In the genomic region with DNA sequence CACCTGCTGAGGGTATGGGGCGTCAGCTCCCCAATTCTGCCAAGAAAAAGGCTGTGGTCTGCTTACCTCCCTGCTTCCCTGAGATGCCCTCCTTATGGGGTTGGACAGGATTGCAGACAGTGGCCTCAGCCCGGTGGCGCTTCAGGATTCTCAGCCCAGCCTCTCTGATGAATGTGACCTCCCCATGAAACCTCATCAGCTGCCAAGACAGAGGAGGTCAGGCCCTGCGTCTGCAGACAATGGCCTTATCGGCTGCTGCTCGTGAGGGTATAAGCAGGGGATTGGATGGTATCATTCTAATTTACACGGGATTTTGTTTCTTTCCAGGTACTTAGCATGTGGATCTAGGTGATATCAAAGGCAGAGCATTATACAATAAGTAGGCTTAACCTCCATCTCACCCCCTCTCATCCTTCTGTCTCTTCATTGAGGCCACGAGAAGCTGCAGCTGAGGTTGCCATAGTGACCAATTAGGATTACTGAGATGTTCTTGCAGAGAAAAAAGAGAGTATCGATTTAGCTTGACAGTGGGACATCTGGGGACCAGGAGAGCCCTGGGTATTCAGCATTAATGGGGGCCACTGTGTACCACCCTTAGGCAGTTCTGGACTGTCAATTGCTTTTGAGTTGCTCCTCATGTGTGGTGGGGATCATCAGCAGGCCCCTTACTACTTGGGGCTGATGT, we compare ENCODE assay signal across 14 mouse cellular contexts.
DNase-seq lines count a peak whose midpoint lies in the region; ATAC-seq and TF ChIP-seq lines count a peak whose summit lies in the region.
"Had no signal": no experiment of that assay in that cellular context is flagged by ENCODE, and none has a peak within 500 bp of the region (broad histone marks: within the 10 kb centered on the region; RNA-seq: fewer than 3 reads in every experiment).

No protein-coding gene starts in this region.

- no peak overlapping the region for H3K4me2 ChIP-seq in embryonic facial prominence, embryonic 14.5 days (ENCODE audit: low read depth, low read length)
- no peak overlapping the region for H3K4me2 ChIP-seq in forebrain, postnatal 0 days (ENCODE audit: low read depth)
- no peak overlapping the region for H3K4me2 ChIP-seq in midbrain, embryonic 12.5 days (replicated peaks)
- H3K4me2 ChIP-seq in heart, embryonic 11.5 days, result no peak overlapping the region
- H3K4me2 ChIP-seq: heart, embryonic 15.5 days; intestine, embryonic 15.5 days; limb, embryonic 12.5 days had no signal

- no peaks in the 10 kb centered on the region for H3K27me3 ChIP-seq in embryonic facial prominence, embryonic 14.5 days (replicated peaks; ENCODE audit: control insufficient read depth, insufficient read depth, low read length)
- no peaks in the 10 kb centered on the region for H3K27me3 ChIP-seq in embryonic facial prominence, embryonic 10.5 days (replicated peaks; ENCODE audit: low read depth, poor library complexity, severe bottlenecking)
- no peaks in the 10 kb centered on the region for H3K27me3 ChIP-seq in forebrain, postnatal 0 days (ENCODE audit: insufficient read depth, low read length)
- H3K27me3 ChIP-seq in midbrain, embryonic 12.5 days, result peaks cover 11% of the 10 kb centered on the region
- peaks cover 4% of the 10 kb centered on the region; the same call in 1 of the 2 replicates for H3K27me3 ChIP-seq in heart, embryonic 11.5 days (ENCODE audit: control insufficient read depth, insufficient read depth, low read length)
- H3K27me3 ChIP-seq: heart, embryonic 15.5 days; intestine, embryonic 15.5 days had no signal

- peak; percentile 16 for DNase-seq in embryonic facial prominence, embryonic 14.5 days (ENCODE audit: low spot score)
- no peak for DNase-seq in embryonic facial prominence, embryonic 10.5 days (ENCODE audit: low spot score)
- DNase-seq in brain, embryonic 18.5 days (ENCODE audit: low read depth, low spot score), result peak; percentile 36
- DNase-seq in forebrain, postnatal 0 days, result peak; percentile 44
- DNase-seq in cerebellum, postnatal 4 days (ENCODE audit: low spot score in 2 of 2), result no peak
- DNase-seq in ovary, adult 18-20 months (ENCODE audit: low spot score), result no peak
- DNase-seq: cerebellum, adult 9-11 months; gastrocnemius, postnatal 14 days; lung, adult 18-20 months had no signal

- H3K27ac ChIP-seq in embryonic facial prominence, embryonic 14.5 days (replicated peaks; ENCODE audit: low read depth, low read length), result no peak overlapping the region
- H3K27ac ChIP-seq in embryonic facial prominence, embryonic 10.5 days (replicated peaks), result no peak overlapping the region
- H3K27ac ChIP-seq in forebrain, postnatal 0 days (ENCODE audit: low read depth, low read length), result 0 out of 2 replicates have a peak overlapping the region, but pooled peaks have one; percentile 30
- peak overlapping the region; percentile 69 for H3K27ac ChIP-seq in midbrain, embryonic 12.5 days (replicated peaks)
- H3K27ac ChIP-seq in heart, embryonic 11.5 days (ENCODE audit: low read depth, low read length), result no peak overlapping the region
- H3K27ac ChIP-seq: heart, embryonic 15.5 days; intestine, embryonic 15.5 days; limb, embryonic 12.5 days had no signal

- WGBS in embryonic facial prominence, embryonic 14.5 days, result 51% methylated on average over 9 of the region's 9 CpGs
- 50% methylated on average over 9 of the region's 9 CpGs for WGBS in embryonic facial prominence, embryonic 10.5 days
- 21% methylated on average over 9 of the region's 9 CpGs for WGBS in forebrain, postnatal 0 days
- 16% methylated on average over 9 of the region's 9 CpGs for WGBS in midbrain, embryonic 12.5 days
- 63% methylated on average over 9 of the region's 9 CpGs for WGBS in heart, embryonic 11.5 days (ENCODE audit: insufficient replicate concordance)

- TF ChIP-seq CTCF in forebrain, postnatal 0 days (IDR thresholded peaks at IDR 0.05; ENCODE audit: low read depth), result no peak

- no peak overlapping the region for H3K9ac ChIP-seq in embryonic facial prominence, embryonic 14.5 days (ENCODE audit: low read depth, low read length)
- H3K9ac ChIP-seq in forebrain, postnatal 0 days, result no peak overlapping the region
- no peak overlapping the region for H3K9ac ChIP-seq in midbrain, embryonic 12.5 days (replicated peaks)
- no peak overlapping the region for H3K9ac ChIP-seq in heart, embryonic 11.5 days (ENCODE audit: low read depth, low read length)
- H3K9ac ChIP-seq: heart, embryonic 15.5 days; intestine, embryonic 15.5 days; limb, embryonic 12.5 days had no signal

- H3K9me3 ChIP-seq in embryonic facial prominence, embryonic 14.5 days (ENCODE audit: control insufficient read depth, low read length), result no peaks in the 10 kb centered on the region
- no peaks in the 10 kb centered on the region for H3K9me3 ChIP-seq in embryonic facial prominence, embryonic 10.5 days
- H3K9me3 ChIP-seq in forebrain, postnatal 0 days (ENCODE audit: low read length), result no peaks in the 10 kb centered on the region
- H3K9me3 ChIP-seq in midbrain, embryonic 12.5 days, result no peaks in the 10 kb centered on the region
- H3K9me3 ChIP-seq in heart, embryonic 11.5 days (replicated peaks; ENCODE audit: control insufficient read depth, low read length), result no peaks in the 10 kb centered on the region
- H3K9me3 ChIP-seq: heart, embryonic 15.5 days; intestine, embryonic 15.5 days; limb, embryonic 12.5 days had no signal

- peak; percentile 30; the same call in 1 of the 2 replicates for ATAC-seq in embryonic facial prominence, embryonic 14.5 days (ENCODE audit: low read depth)
- ATAC-seq in forebrain, postnatal 0 days, result peak; percentile 62
- peak; percentile 23; the same call in 1 of the 2 replicates for ATAC-seq in midbrain, embryonic 12.5 days (ENCODE audit: low FRiP score, low read depth)
- no peak for ATAC-seq in heart, embryonic 11.5 days (replicated peaks; ENCODE audit: insufficient number of reproducible peaks, low FRiP score, low TSS enrichment)
- ATAC-seq: intestine, embryonic 15.5 days had no signal

- no peaks in the 10 kb centered on the region for H3K4me1 ChIP-seq in embryonic facial prominence, embryonic 14.5 days (ENCODE audit: control insufficient read depth, insufficient read depth, low read length)
- H3K4me1 ChIP-seq in embryonic facial prominence, embryonic 10.5 days, result peaks cover 16% of the 10 kb centered on the region
- H3K4me1 ChIP-seq in forebrain, postnatal 0 days (ENCODE audit: insufficient read depth), result peaks cover 15% of the 10 kb centered on the region
- H3K4me1 ChIP-seq in midbrain, embryonic 12.5 days, result peaks cover 26% of the 10 kb centered on the region
- H3K4me1 ChIP-seq in heart, embryonic 11.5 days (ENCODE audit: control insufficient read depth, insufficient read depth, low read length), result no peaks in the 10 kb centered on the region
- H3K4me1 ChIP-seq: heart, embryonic 15.5 days; intestine, embryonic 15.5 days; limb, embryonic 12.5 days had no signal

- H3K4me3 ChIP-seq in embryonic facial prominence, embryonic 14.5 days (ENCODE audit: low read depth, low read length), result no peak overlapping the region
- no peak overlapping the region for H3K4me3 ChIP-seq in embryonic facial prominence, embryonic 10.5 days
- no peak overlapping the region for H3K4me3 ChIP-seq in forebrain, postnatal 0 days (ENCODE audit: low read depth, low read length)
- H3K4me3 ChIP-seq in midbrain, embryonic 12.5 days, result no peak overlapping the region
- no peak overlapping the region for H3K4me3 ChIP-seq in heart, embryonic 11.5 days (ENCODE audit: low read depth, low read length)
- H3K4me3 ChIP-seq: heart, embryonic 15.5 days; intestine, embryonic 15.5 days; limb, embryonic 12.5 days had no signal

- no peaks in the 10 kb centered on the region for H3K36me3 ChIP-seq in embryonic facial prominence, embryonic 14.5 days (ENCODE audit: control insufficient read depth, insufficient read depth, low read length)
- no peaks in the 10 kb centered on the region for H3K36me3 ChIP-seq in embryonic facial prominence, embryonic 10.5 days (replicated peaks)
- H3K36me3 ChIP-seq in forebrain, postnatal 0 days (ENCODE audit: insufficient read depth), result no peaks in the 10 kb centered on the region
- no peaks in the 10 kb centered on the region for H3K36me3 ChIP-seq in midbrain, embryonic 12.5 days
- no peaks in the 10 kb centered on the region for H3K36me3 ChIP-seq in heart, embryonic 11.5 days (ENCODE audit: control insufficient read depth, insufficient read depth, low read length)
- H3K36me3 ChIP-seq: heart, embryonic 15.5 days; intestine, embryonic 15.5 days; limb, embryonic 12.5 days had no signal

Comparison
In these comparisons a context has a peak if more than half of its experiments do, and no peak if none do; other contexts are left out.
1. DNase-seq: peak in embryonic facial prominence, embryonic 14.5 days (single experiment), brain, embryonic 18.5 days (single experiment) and forebrain, postnatal 0 days (single experiment); none in embryonic facial prominence, embryonic 10.5 days (single experiment), cerebellum, postnatal 4 days (0 of 2) and ovary, adult 18-20 months (single experiment).
2. H3K27ac ChIP-seq: peak in forebrain, postnatal 0 days (single experiment) and midbrain, embryonic 12.5 days (single experiment); none in embryonic facial prominence, embryonic 14.5 days (single experiment), embryonic facial prominence, embryonic 10.5 days (single experiment) and heart, embryonic 11.5 days (single experiment).